Mouse (Mus musculus) CH12.LX (cell line): ENCODE results near the gene Tnpo2. TPM values are rescaled to one million over a fixed set of nuclear protein-coding genes. Genes with fewer than 3 reads are reported as not detected.

Experiments used
- DNase-seq: peaks from one replicate; pipeline ENCODE4 v3.0.0-alpha.2; 2013; ENCODE audit errors: extremely low read depth
- H3K27ac ChIP-seq: 2 replicates; pipeline ENCODE4 v1.5.1; 2012; ENCODE audit warnings: low read depth, mild to moderate bottlenecking, control low read depth, moderate library complexity; ENCODE audit not compliant: insufficient read depth
- H3K27me3 ChIP-seq: replicated peaks from 2 replicates; pipeline ENCODE3; 2012; ENCODE audit warnings: inconsistent platforms
- H3K36me3 ChIP-seq, 2 experiments: replicated peaks in 1 of 2; 2 replicates each; pipeline versions ENCODE3 to v1.6.1; 2012; ENCODE audit warnings: inconsistent platforms in 1 of 2, low read length in 1 of 2, mild to moderate bottlenecking in 1 of 2, mixed read lengths in 1 of 2, moderate library complexity in 1 of 2; ENCODE audit not compliant: control insufficient read depth in 1 of 2, insufficient read depth in 1 of 2
- H3K4me1 ChIP-seq, 2 experiments: 2 replicates each; pipeline ENCODE4 v1.6.1; 2012; ENCODE audit warnings: inconsistent platforms in 1 of 2, moderate library complexity in 1 of 2; ENCODE audit not compliant: insufficient read depth in 2 of 2, control insufficient read depth in 1 of 2
- H3K4me2 ChIP-seq: 2 replicates; pipeline ENCODE4 v1.6.1; 2012; ENCODE audit warnings: low read depth, mild to moderate bottlenecking, control low read depth; ENCODE audit not compliant: poor library complexity, insufficient read depth, severe bottlenecking
- H3K4me3 ChIP-seq, 3 experiments: fragments of 150-350 bp in 1 of 3; sonication (generic) in 1 of 3; replicated peaks in 1 of 3; 2 replicates each; pipeline versions ENCODE3 to v1.5.1; 2011 to 2012; ENCODE audit warnings: low read depth in 2 of 3, low read length in 2 of 3, mild to moderate bottlenecking in 2 of 3, moderate library complexity in 2 of 3, control low read depth in 1 of 3, improper control_type of control experiment in 1 of 3, inconsistent platforms in 1 of 3, mixed read lengths in 1 of 3; ENCODE audit not compliant: poor library complexity in 1 of 3
- H3K79me2 ChIP-seq: replicated peaks from 2 replicates; pipeline ENCODE4 v1.6.1; 2012; ENCODE audit warnings: mild to moderate bottlenecking, moderate library complexity; ENCODE audit not compliant: control insufficient read depth, poor library complexity, insufficient read depth, severe bottlenecking; ENCODE audit errors: extremely low read depth
- H3K9ac ChIP-seq: 2 replicates; pipeline ENCODE4 v1.6.1; 2012; ENCODE audit warnings: low read depth, mild to moderate bottlenecking, control low read depth, moderate library complexity; ENCODE audit not compliant: insufficient read depth
- H3K9me3 ChIP-seq: replicated peaks from 2 replicates; pipeline ENCODE3; 2012; ENCODE audit warnings: low read length, inconsistent platforms, mixed read lengths
- BHLHE40 ChIP-seq: IDR thresholded peaks from 2 replicates; pipeline ENCODE4 v1.6.1; 2011; ENCODE audit warnings: mild to moderate bottlenecking, low read depth, low read length, improper control_type of control experiment
- CHD1 ChIP-seq: IDR thresholded peaks from 2 replicates; pipeline ENCODE4 v1.6.1; 2012; ENCODE audit warnings: low read depth, low read length, improper control_type of control experiment, inconsistent platforms
- CHD2 ChIP-seq: IDR thresholded peaks from 2 replicates; pipeline ENCODE4 v1.6.1; 2011; ENCODE audit warnings: low read length, improper control_type of control experiment
- ELF1 ChIP-seq: IDR thresholded peaks from 2 replicates; pipeline ENCODE4 v1.6.1; 2014; ENCODE audit warnings: low read depth, mild to moderate bottlenecking, inconsistent platforms, low read length, improper control_type of control experiment
- ETS1 ChIP-seq: conservative IDR thresholded peaks from 2 replicates; pipeline ENCODE4 v1.6.1; 2012; ENCODE audit warnings: low read depth, mild to moderate bottlenecking, inconsistent platforms, low read length, improper control_type of control experiment, moderate library complexity
- HCFC1 ChIP-seq: IDR thresholded peaks from 2 replicates; pipeline ENCODE4 v1.6.1; 2012; ENCODE audit warnings: low read depth, mild to moderate bottlenecking, inconsistent platforms, low read length, improper control_type of control experiment
- JUN ChIP-seq: IDR thresholded peaks from 2 replicates; pipeline ENCODE4 v1.6.1; 2011; ENCODE audit warnings: low read depth, mild to moderate bottlenecking, low read length, improper control_type of control experiment, moderate library complexity; ENCODE audit not compliant: insufficient read depth
- JUND ChIP-seq: conservative IDR thresholded peaks from 2 replicates; pipeline ENCODE4 v1.6.1; 2011; ENCODE audit warnings: low read depth, low read length, improper control_type of control experiment
- MAX ChIP-seq: IDR thresholded peaks from 2 replicates; pipeline ENCODE4 v1.6.1; 2011; ENCODE audit warnings: low read length, improper control_type of control experiment
- MXI1 ChIP-seq: IDR thresholded peaks from 2 replicates; pipeline ENCODE4 v1.6.1; 2011; ENCODE audit warnings: mild to moderate bottlenecking, low read depth, low read length, improper control_type of control experiment
- NELFE ChIP-seq: IDR thresholded peaks from 2 replicates; pipeline ENCODE4 v1.6.1; 2011; ENCODE audit warnings: low read depth, low read length, improper control_type of control experiment
- POLR2A ChIP-seq: IDR thresholded peaks from 2 replicates; pipeline ENCODE4 v1.6.1; 2011; ENCODE audit warnings: low read depth, mild to moderate bottlenecking, improper control_type of control experiment, low read length
- POLR2AphosphoS2 ChIP-seq: IDR thresholded peaks from 2 replicates; pipeline ENCODE4 v1.6.1; 2011; ENCODE audit warnings: low read depth, low read length, improper control_type of control experiment
- RCOR1 ChIP-seq: conservative IDR thresholded peaks from 2 replicates; pipeline ENCODE4 v1.6.1; 2012; ENCODE audit warnings: low read depth, mild to moderate bottlenecking, inconsistent platforms, low read length, improper control_type of control experiment
- SIN3A ChIP-seq: IDR thresholded peaks from 2 replicates; pipeline ENCODE4 v1.6.1; 2012; ENCODE audit warnings: low read length, improper control_type of control experiment, inconsistent platforms
- SMC3 ChIP-seq: IDR thresholded peaks from 2 replicates; pipeline ENCODE4 v1.6.1; 2011; ENCODE audit warnings: low read depth, low read length, improper control_type of control experiment
- TBP ChIP-seq: conservative IDR thresholded peaks from 2 replicates; pipeline ENCODE4 v1.6.1; 2011; ENCODE audit warnings: low read depth, low read length, improper control_type of control experiment
- TCF12 ChIP-seq: IDR thresholded peaks from 2 replicates; pipeline ENCODE4 v1.6.1; 2014; ENCODE audit warnings: low read depth, mild to moderate bottlenecking, inconsistent platforms, low read length, improper control_type of control experiment
- USF1 ChIP-seq: IDR thresholded peaks from 2 replicates; pipeline ENCODE4 v1.6.1; 2014; ENCODE audit warnings: low read depth, mild to moderate bottlenecking, inconsistent platforms, low read length, improper control_type of control experiment
- ZKSCAN1 ChIP-seq: IDR thresholded peaks from 2 replicates; pipeline ENCODE4 v1.6.1; 2012; ENCODE audit warnings: low read depth, inconsistent platforms, low read length, improper control_type of control experiment, borderline replicate concordance
- ZMIZ1 ChIP-seq: IDR thresholded peaks from 2 replicates; pipeline ENCODE4 v1.6.1; 2012; ENCODE audit warnings: low read depth, mild to moderate bottlenecking, inconsistent platforms, low read length, improper control_type of control experiment
- ZNF384 ChIP-seq: IDR thresholded peaks from 2 replicates; pipeline ENCODE4 v1.6.1; 2012; ENCODE audit warnings: low read depth, low read length, improper control_type of control experiment, inconsistent platforms
- dilution Hi-C: fragments of 300-500 bp; cut with MboI; formaldehyde crosslinking; loops from 2 replicates; pipeline ENCODE4 v1.14.3; 2020; ENCODE audit warnings: low sequenced_read_pairs; ENCODE audit not compliant: extremely low pct_unique_long_range_greater_than_20kb, extremely low pct_ligation_motif_present
- in situ Hi-C: fragments of 300-500 bp; cut with MboI; formaldehyde crosslinking; loops from 3 replicates; pipeline ENCODE4 v1.14.3; 2019; ENCODE audit warnings: low sequenced_read_pairs, low pct_ligation_motif_present, low pct_unique_long_range_greater_than_20kb, mixed read lengths
- polyA plus RNA-seq: library from polyadenylated mRNA; unstranded; fragments of >175 nt; gene quantifications from 2 replicates; pipeline ENCODE4 v1.2.1, GENCODE M21; 2012; ENCODE audit warnings: low read depth; ENCODE audit not compliant: insufficient read length
- total RNA-seq, 2 experiments: library from RNA; depleted of rRNA; stranded (reverse); fragments of 300-350 nt in 1 of 2; fragments of >200 nt in 1 of 2; gene quantifications; 2 replicates each; pipeline ENCODE4 v1.2.3; 2012 to 2014

Gene Tnpo2
- total and polyA plus RNA-seq, 3 experiments: 36.3 to 57.0 (median 48.0) TPM

DNA sequence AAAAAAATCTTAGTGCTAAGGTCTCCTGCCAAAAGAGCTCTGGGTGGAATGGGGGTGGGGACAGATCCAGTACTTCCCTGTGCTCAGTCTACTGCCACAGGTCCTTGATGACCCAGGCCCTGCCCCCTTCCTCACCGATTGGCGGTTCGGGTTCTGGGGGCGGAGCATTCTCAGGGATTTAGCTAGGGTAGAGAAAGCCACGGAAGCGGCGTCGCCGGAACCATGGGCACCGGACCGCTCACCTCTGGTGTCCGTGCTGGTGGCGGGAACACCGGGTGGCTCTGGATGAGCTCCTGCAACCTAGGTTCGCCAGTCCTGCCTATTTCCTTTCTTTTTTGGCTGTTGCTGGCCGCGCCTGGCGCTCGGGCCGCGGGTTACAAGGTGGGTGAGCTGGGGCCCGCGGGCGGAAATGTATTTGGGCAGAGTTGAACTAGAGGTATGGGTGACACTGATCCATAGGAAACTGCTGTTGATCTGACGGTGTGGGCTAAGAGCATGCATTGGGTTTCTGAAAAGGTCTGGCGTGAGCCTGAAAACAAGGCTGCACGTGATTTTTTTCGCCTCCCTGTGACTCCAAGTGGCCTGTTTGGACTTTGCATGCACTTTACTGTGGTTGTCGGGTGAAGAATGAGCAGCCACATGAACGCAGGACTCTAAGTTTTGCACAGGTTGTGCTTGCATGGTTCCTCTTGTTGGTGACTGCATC, 46.5 kb downstream of the Tnpo2 start, which contains the start of gene Man2b1 (continued):
- TF ChIP-seq USF1 (peak; percentile 30; the same call in 1 of the 2 replicates), JUND (no peak), BHLHE40 (peak; percentile 90), JUN (no peak), ELF1 (peak; percentile 76)
- TF ChIP-seq, all 38 proteins: peak for 18

DNA sequence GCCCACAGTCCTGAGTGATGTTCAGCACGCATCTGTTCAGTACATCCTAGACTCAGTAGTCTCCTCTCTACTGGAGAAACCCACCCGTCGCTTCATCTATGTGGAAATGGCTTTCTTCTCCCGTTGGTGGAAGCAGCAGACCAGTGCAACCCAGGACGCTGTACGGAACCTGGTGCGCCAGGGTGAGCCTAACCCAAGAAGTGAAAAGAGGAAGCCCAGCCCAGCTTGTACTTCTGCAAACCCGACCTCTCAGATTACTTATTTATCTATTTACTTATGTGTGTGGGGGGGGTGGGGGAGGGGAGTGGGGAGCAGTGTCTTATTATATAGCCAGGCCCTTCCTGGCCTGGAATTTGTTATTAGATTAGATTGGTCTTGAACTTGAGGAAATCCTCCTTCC, 47.9 kb downstream of the Tnpo2 start:
- H3K79me2 ChIP-seq: peaks cover 16% of the 10 kb centered on the region
- peaks cover 7 to 35% of the 10 kb centered on the region in 2 experiments; a peak in 3 of 4 replicates for H3K4me1 ChIP-seq
- in situ Hi-C loops (no loop called here), dilution Hi-C loops (no loop called here)
- H3K4me2 ChIP-seq: peak overlapping the region; percentile 89; the same call in 1 of the 2 replicates
- H3K27me3 ChIP-seq: no peaks in the 10 kb centered on the region
- H3K9ac ChIP-seq: no peak overlapping the region
- no peak overlapping the region for H3K4me3 ChIP-seq
- H3K27ac ChIP-seq: no peak overlapping the region
- TF ChIP-seq MXI1 (no peak), NELFE (no peak), CHD2 (no peak), ELF1 (no peak), ETS1 (no peak), POLR2A (no peak), ZMIZ1 (no peak), RCOR1 (no peak), TBP (no peak), SMC3 (no peak), TCF12 (no peak), CHD1 (no peak), HCFC1 (no peak), ZNF384 (no peak), SIN3A (no peak), MAX (no peak), ZKSCAN1 (no peak), BHLHE40 (no peak), POLR2AphosphoS2 (no peak)
- H3K36me3 ChIP-seq: peaks cover 35 to 47% of the 10 kb centered on the region in 2 experiments
- no peaks in the 10 kb centered on the region for H3K9me3 ChIP-seq
- no peak for DNase-seq
